Mouse (Mus musculus): Measurements from ENCODE around the gene Prr36. TPM values are rescaled to one million over a fixed set of nuclear protein-coding genes. Genes with fewer than 3 reads are reported as not detected.

The Prr36 gene
- total RNA-seq, 2 experiments from 2014 or later, result 0.09 TPM; not detected in 1

DNA sequence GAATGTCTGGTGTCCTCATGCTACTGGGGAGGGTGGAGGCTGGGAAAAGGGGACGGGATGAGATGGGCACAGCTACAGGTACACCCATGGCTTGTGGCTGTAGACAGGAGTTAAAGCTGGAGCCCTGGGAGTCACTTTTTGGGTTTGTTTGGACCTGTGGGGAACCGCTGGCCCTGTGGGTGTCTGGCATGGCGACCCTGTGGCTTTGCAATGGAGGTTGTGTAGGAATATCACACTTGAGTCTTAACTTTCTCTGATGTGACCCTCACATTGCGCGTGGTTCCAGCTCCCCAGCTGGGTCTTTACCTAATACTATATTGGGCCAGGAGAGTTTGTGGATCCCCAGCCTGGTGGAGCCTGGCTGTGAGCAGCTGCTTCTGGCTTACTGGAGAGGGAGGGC, 27.8 kb upstream of the Prr36 start:
- ATAC-seq (ENCODE audit: poor library complexity, severe bottlenecking), result no peak

DNA sequence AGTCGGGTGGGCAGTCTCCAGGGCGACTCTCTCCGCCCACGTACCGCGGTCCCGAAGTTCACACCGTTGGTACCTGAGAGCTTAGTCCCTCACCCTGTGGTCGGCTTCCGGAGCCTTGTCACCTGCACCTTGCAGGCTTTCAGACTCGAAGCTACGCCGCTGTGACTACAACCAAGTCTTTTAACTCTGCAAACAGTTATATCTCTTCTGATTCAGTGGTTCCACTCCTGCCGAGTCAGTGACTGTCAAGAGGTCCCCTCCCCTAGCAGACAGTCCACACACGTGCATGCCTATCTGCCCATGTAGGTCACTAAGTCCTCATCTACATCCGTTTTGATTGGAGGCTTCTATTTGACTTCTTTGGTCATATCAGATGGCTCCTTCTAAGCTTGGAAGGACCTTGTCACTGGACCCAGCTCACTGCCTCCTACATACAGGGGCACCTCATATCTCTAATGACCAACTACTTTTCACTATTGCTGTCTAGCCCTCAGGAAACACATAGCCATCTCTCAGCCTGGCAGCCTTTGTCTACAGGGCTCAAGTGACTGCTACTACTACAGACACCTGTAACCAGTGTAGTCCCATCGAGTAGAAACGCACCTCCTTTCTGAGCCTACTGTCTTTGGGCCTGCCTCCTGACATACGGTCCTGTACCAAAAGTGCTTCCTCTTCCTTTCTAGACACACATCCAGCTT, 22.1 kb upstream of the Prr36 start:
- peak; percentile 26 for ATAC-seq (ENCODE audit: poor library complexity, severe bottlenecking)

DNA sequence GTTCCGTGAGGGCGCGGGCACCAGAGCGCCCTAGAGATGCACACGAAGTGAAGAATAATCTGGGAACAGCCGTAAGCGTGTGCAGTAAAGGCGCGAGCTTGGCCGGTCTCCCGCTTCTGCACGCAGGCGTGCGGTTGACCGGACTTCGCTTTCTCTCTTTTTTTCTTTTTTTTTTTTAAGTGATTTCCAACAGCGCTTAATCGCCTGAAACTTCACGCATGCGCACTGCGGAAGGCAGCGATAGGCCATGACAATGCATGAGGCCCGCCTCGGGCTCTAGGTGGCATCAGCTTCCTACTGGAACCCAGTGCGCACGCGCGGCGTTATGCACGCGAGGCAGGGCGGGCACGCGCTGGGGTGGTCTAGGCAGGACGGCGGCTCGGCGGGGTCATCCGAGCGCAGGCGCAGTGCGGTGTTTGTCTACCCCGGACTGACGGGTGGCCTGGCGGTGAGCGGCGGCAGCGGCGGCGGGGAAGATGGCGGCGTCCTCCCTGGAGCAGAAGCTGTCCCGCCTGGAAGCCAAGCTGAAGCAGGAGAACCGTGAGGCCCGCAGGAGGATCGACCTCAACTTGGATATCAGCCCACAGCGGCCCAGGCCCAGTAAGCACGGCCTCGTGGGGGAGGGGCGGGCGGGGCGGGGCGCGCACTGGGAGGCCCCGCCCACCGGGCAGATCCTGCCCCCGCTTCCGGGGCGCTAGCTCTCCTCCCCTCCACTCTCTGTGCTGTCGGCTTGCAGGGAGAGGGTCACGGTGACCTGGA, 21.4 kb upstream of the Prr36 start, which contains the start of the genes Map2k7 and Gm49320:
Map2k7 (plus strand) TSS at position 307 of the 759 bp plus-strand sequence.
Gm49320 (plus strand) TSS at position 432 of the 759 bp plus-strand sequence.
- peak; percentile 89 for ATAC-seq (ENCODE audit: poor library complexity, severe bottlenecking)

DNA sequence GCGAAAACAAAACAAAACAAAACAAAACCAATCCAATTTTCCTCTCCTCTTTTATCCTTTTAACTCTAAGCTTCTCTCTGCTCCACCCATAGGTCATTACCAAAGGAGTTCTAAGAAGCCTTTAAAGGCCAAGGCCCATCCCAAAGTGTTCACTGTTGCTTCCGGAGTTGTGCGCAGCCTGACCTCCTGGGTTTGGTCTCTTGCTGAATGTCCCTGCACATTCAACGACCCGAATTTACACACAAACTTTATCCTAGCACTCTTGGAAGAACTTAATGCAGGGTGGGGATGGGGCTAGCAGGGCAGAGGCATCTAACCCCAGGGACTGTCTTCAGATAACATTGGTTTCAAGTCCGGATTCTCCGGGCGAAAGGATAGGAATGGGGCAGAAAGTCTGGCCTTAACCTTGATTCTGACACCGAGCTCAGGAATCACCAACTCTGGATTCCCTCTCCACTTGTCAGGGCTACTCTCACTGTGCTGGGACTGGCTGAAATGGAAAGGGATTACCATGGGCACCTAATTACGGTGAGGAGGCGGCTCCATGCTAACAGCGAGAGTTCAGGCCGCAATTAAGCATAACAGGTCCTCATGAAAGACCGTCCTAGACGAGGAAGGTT, 20.7 kb upstream of the Prr36 start:
- ATAC-seq (ENCODE audit: poor library complexity, severe bottlenecking), result no peak

DNA sequence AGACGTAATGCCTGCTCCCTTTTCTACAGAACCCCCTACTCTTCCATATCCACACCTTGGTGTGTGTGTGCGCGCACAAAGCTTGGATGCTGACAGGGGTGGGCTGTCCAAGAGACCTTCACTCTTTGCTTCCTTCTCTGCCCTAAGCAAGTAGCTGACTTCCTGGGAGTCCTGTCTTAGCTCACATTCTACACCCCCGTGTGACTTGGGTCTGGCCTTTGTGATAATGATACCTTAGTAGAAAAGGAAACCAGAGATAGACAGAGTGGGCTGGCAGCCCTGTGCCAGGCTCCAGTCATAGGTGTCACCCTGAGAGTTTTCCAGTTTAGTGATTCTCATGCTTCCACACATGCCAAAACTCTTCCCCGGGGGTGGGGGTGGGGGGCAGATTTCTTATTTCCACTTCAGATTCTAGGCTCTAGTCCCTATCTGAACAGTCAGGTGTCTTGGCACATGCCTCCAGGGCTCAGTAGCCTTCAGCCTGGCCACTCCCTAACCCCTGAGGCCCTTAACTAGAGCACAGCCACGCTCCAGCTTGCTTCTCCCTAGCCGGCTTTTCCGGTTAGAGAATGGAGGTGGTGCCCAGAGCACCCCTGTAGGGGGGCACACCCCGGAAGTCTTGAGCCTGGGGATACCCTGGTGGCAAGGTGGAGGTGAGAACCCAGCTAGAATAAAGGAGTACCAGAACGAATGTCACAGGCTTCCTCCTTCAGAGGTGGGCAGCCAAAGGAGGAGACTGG, 13.5 kb upstream of the Prr36 start:
- no peak for ATAC-seq (ENCODE audit: poor library complexity, severe bottlenecking)

DNA sequence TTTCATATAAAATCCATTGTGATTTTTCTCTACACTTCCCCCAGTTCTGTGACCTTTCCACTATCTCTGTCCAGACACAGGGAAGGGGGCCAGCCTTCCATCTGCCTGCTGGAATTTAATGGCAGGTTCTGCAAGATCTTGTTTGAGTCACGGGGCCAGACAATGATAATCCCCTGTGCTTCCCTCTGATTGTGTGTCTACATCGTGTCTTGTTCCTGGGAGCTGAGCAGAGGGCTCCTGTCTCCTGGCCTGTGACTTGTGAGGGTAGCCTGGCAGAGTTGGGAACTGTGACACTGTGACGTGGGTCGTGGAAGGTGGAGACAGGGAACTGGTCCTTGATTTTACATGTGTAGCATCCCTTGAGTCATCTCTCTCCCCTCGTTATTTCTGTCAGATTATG, 12.5 kb upstream of the Prr36 start:
- no peak for ATAC-seq (ENCODE audit: poor library complexity, severe bottlenecking)

DNA sequence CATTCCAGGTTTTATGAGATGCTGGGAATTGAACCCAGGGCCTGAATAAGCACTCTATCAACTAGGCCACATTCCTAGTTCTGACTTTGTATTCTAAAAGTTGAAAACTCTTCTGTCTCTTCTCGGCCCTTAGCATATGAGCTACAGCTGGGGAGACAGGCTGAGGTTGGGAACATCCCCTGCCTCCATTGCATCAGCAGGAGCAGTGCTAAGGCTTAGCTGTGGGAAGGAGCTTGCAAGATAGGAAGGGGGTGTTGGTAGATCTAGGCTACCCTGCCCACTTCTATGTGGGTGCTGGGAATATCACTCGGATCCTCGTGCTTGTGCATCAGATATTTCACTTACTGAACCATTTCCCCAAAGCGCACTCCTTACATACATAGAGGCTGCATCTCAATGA, 10.7 kb upstream of the Prr36 start:
- no peak for ATAC-seq (ENCODE audit: poor library complexity, severe bottlenecking)

DNA sequence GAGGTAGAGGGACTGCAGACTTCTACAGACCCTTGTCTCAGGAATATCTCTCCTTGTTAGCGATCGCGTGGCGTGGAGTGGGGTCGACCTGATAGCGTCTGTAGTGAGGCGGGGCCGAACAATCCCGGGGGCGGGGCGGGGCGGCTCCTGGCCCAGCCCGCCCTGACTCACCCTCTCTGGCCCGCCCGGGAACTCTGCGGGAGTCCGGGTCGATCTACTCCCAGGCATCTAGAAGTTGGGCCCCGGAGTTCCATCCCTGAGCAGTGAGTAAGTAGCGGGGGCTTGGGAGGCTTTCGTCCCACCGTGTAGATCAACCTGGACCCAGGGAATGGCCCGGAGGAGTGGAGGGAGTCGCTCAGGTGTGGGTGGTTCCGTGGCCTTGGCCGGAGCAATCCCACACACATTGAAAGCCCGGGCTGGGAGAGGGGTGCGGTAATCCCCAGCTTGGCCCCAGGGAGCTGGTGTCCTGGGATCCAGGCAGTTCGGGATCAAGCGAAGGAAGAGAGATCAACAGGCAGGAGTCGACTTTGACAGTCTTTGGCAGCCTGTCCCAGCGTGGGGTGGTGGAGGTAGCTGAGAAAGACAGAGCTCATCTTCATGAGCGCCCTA, 9.6 kb upstream of the Prr36 start, which contains the start of gene Lrrc8e:
Lrrc8e (plus strand) TSS at position 89 of the 609 bp plus-strand sequence.
- ATAC-seq (ENCODE audit: poor library complexity, severe bottlenecking), result no peak

DNA sequence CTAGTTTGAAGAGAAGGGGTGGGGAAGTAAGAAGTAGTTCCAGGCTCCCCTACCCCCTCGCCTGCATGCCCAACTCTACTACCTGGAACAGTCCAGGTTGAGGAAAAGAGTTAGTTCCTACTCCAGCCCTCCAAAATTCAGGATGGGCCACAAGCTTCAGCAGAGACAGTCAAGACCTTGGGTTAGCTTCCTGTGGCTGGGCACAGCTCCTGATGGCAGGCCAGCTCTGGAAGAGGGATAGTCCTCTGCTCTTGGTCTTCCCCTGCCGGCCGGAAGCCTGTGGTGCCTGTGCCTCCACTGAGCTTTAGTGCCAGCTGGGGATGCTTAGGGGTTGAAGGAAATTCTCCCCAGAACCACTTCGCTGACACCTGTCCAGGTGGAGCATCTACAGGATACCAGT, 9.1 kb upstream of the Prr36 start:
- ATAC-seq (ENCODE audit: poor library complexity, severe bottlenecking), result no peak

DNA sequence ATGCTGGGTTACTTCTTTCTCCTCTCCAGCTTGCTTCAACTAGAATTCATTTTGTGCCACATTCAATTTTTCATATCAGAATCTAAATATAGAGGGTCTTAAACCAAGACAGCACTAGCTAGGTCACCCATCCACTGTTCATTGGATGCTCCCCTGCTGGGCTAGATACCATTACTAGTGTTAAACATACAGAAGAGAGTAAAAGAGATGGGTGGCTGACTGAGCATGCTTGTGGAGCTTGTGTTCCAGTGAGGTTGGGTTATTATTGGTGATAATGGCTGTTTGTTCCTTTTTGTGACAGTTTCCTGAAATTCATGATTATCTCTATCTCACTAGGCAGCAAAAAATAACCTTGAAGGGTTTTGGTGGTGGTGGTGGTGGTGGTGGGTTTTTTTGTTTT, 4.8 kb upstream of the Prr36 start:
- ATAC-seq (ENCODE audit: poor library complexity, severe bottlenecking), result no peak

DNA sequence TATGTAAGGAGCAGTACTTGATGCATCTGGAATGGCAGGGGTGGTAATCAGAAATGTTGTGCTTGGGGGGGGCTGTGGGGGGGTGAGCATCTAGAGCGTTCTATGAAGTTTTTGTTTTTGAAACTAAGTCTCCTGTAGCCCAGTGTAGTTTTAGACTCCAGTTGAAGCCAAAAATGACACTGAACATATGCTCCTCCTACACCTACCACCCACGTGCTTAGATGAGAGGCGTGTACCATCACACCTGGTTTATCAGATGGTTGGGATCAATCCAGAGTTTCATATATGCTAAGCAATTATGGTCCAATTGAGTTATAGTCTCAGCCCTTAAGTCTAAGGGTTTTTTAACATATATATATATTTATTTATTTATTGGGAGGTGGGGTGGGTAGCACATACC, 2.4 kb upstream of the Prr36 start:
- no peak for ATAC-seq (ENCODE audit: poor library complexity, severe bottlenecking)

DNA sequence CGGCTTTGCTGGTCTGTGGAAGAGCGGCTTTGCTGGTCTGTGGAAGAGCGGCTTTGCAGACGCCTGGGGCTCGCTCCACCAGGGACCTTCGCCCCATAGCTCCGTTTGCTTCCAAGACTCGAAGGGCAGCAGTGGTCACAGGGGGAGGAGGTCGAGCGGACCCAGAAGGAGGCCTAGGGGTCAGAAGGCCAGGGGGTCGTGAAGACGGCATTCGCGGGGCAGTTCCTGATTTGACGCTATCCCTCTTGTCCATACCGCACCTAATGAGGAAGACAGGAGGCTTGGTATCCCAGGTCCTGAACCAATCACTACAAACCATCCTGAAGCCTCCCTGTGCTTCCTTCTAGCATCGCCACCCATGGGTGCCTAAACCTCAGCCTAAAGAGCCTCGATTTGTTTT, 963 bp downstream of the Prr36 start:
- no peak for ATAC-seq (ENCODE audit: poor library complexity, severe bottlenecking)

DNA sequence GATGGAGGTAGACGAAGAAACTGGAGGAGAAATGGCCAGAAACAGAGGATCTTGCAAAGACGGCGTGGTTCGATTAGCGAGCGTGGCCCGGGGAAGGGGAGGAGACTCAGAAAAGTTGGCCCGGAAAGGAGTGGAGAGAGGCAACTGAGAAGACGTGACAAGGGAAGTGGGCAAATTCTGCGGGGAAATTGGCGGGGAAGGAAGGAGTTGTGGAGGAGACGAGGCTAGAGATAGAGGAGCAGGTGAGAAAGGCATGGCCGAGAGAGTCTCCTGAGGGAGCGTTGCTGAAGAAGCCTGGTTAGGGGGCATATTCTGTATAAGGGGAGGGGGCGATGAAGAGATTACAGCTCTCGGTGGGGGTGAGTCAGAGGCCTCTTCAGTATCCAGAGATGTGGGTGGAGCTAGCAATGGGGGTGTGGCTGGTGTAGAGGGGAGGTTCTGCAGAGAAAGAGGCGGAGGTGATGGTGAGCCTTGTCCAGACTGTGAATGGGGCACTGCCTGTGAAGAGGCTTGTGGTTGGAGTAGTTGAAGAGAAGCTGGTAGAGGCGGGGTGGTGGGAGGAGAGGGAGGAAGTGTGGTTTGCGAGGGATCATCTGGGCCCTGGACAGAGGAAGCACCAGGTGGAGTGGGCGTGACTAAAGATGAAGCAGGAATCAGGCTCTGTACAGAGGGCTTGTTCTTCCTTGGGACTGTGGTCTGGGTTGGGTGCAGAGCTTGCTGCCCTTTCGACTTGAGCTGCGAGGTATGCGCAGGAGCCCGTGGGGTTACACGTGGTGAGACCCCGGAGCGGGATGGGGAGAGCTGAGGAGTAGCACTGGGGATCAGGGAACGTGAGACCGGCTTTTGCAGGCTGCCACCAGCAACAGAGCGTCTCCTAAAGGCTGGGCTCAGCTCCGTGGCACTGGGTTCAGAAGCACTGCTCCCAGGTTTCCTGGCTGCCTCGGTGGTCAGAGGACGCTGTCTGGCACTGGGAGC, 3.0 kb downstream of the Prr36 start:
- peak; percentile 83 for ATAC-seq (ENCODE audit: poor library complexity, severe bottlenecking)

DNA sequence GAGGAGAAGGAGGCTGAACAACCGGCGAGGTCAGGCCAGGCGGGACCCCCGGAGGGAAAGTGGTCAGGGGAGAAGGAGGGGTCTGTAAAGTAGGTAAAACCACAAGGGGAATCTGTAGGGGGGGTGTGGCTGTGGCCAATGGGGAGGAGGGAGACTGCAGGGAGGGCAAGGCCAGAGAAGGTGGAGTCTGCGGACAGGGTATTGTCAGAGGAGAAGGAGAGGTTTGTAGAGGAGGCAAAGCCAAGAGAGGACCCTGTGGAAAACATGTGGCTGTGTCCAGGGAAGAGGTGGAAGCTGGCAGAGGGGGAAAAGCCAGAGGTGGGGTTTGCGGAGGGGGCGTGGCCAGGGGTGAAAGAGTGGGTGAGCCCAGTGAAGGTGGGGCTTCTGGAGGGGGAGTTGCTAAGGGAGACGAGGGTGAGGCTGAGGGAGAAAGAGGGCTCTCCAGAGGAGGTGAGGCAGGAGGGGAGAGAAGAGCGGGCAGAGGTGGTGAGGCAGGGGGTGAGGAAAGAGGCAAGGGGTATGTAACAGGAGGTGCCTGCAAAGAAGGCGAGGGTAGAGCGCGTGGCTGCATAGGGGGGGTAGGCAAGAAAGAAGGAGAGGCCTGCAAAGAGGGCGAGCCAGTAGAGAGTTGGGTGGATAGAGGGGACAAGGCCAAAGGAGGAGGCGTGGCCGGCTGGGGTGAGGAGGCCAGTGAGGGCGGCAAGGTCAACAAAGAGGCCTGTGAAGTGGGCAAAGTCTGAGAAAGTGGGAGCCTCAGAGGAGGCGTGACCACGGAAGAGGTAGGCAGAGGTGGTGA, 3.9 kb downstream of the Prr36 start:
- ATAC-seq (ENCODE audit: poor library complexity, severe bottlenecking), result peak; percentile 26

DNA sequence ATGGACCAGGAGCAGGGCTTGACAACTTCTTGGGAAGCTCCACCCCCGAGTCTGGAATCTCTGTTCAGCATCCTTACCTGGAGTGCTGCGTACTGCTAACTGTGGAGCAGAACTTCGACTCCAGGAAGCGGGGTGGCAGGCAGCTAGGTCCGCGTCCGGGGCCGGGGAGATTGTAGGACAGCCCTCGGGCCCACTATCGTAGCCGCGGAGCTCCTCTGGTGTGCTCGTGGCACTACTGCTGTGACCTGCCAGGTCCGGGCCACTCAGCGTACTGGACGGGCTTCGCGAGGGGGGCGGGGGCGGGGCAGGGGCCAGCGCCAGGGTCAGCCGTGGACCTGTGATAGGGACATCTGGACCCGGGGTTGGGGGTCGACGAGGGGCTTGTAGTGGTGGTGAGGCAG, 4.5 kb downstream of the Prr36 start:
- ATAC-seq (ENCODE audit: poor library complexity, severe bottlenecking), result peak; percentile 24

DNA sequence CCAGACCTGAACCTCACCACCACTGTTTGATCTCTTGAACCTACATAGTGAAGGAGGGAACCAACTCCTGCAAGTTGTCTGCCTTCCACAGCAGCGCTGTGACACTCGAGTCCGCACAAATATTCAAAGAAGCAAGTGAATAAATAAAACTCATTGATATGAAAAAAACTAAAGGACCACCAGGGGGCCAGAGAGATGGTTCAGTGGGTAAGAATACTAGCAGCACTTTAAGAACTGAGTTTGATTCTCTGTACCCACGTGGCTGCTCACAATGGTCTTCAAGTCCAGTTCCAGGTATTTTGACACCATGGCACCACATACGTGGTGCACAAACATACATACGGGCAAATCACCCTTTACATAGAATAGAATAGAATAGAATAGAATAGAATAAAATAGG, 6.2 kb downstream of the Prr36 start:
- no peak for ATAC-seq (ENCODE audit: poor library complexity, severe bottlenecking)

DNA sequence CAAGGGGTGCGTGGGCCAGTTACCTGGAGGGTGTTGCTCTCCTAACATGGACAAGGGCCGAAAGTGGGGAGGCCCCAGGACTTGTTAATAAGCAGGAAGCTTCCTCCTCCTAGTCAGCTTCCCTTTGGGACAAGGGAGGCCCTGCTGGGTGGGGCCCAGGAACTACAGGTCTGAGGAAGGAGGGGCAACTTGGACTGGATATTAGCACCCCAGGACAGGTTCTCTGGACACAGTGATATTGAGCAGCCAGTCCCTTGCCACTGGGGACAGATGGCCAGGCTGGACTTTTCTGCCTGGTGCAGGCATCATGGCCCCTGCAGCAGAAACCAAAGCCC, 10.3 kb downstream of the Prr36 start:
- ATAC-seq (ENCODE audit: poor library complexity, severe bottlenecking), result no peak

DNA sequence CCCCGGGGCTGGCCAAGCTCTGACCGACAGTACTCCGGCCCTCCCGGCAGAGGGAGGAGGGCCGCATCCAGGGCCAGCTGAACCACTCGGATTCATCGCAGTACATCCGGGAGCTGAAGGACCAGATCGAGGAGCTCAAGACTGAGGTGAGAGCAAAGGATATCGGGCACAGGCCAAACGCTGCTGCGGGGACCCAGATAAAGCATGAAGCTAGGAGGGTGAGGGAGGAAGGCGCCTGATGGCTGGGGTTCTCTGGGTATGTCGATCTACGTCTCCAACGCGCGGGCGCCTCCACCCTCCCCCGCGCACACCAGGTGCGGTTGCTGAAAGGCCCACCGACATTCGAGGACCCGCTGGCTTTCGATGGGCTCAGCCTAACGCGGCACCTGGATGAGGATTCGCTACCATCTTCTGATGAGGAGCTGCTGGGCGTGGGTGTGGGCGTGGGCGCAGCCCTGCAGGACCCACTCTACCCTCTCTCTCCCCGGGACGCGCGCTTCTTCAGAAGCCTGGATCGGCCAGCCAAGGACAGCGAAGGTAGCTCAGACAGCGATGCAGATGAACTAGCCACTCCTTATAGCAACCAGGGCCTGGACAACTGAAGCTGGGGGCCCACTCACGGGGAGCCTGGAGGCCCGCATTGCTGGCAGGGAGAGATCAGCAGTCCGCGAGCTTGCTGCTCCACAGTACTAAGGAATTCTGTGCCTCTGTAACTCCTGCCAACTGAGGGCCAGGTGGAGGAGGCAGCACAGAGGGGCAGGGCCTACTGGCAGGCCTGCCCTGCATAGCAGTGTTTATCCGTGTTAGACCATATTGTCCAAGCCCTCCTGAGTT, 10.9 kb downstream of the Prr36 start:
- ATAC-seq (ENCODE audit: poor library complexity, severe bottlenecking), result no peak
